Mouse (Mus musculus) liver, embryonic 15.5 days (tissue): ENCODE measurements around the gene Klf16. TPM values are rescaled to one million over a fixed set of nuclear protein-coding genes. Genes with fewer than 3 reads are reported as not detected.

ENCODE experiments used
- ATAC-seq: fragments of 200-750 bp; cut with Nextera tagmentation; 2 replicates; pipeline ENCODE4 v1.8.0; 2017; ENCODE audit warnings: moderate number of reproducible peaks, mild to moderate bottlenecking, moderate library complexity; ENCODE audit not compliant: insufficient read depth
- H3K27ac ChIP-seq: fragments of 300-500 bp; sonication (generic); replicated peaks from 2 replicates; pipeline ENCODE4 v1.5.1; 2015; ENCODE audit warnings: mild to moderate bottlenecking, inconsistent platforms
- H3K27me3 ChIP-seq: fragments of 300-500 bp; sonication (generic); 2 replicates; pipeline ENCODE4 v1.6.1; 2015; ENCODE audit warnings: mild to moderate bottlenecking, inconsistent platforms
- H3K36me3 ChIP-seq: fragments of 300-500 bp; sonication (generic); replicated peaks from 2 replicates; pipeline ENCODE4 v1.6.1; 2015; ENCODE audit warnings: moderate library complexity, mild to moderate bottlenecking, inconsistent platforms
- H3K4me1 ChIP-seq: fragments of 300-500 bp; sonication (generic); replicated peaks from 2 replicates; pipeline ENCODE4 v1.6.1; 2015; ENCODE audit warnings: inconsistent platforms
- H3K4me2 ChIP-seq: fragments of 300-500 bp; sonication (generic); 2 replicates; pipeline ENCODE4 v1.6.1; 2015; ENCODE audit warnings: moderate library complexity, mild to moderate bottlenecking, inconsistent platforms
- H3K4me3 ChIP-seq: fragments of 300-500 bp; sonication (generic); replicated peaks from 2 replicates; pipeline ENCODE4 v1.5.1; 2015; ENCODE audit warnings: mild to moderate bottlenecking, inconsistent platforms
- H3K9ac ChIP-seq: fragments of 300-500 bp; sonication (generic); 2 replicates; pipeline ENCODE4 v1.6.1; 2015; ENCODE audit warnings: moderate library complexity, mild to moderate bottlenecking, inconsistent platforms
- H3K9me3 ChIP-seq: fragments of 300-500 bp; sonication (generic); replicated peaks from 2 replicates; pipeline ENCODE4 v1.6.1; 2016; ENCODE audit warnings: inconsistent platforms
- WGBS: fragments of 180-500 bp; shearing (Covaris S2); methylation state at CpG from one replicate; pipeline ENCODE4 v1.1.7; 2015; ENCODE audit warnings: mixed read lengths; ENCODE audit not compliant: insufficient replicate concordance; 5-methylcytosine and 5-hydroxymethylcytosine counted together
- polyA plus RNA-seq: library from polyadenylated mRNA; unstranded; fragments of >200 nt; fragmentation: Nextera tagmentation; extraction: Ambion mirVana; gene quantifications from 2 replicates; pipeline ENCODE4 v1.2.1, GENCODE M21; 2015

The Klf16 gene
- 11.7 and 12.1 TPM in 2 replicates for polyA plus RNA-seq

GRCm38 (mm10) chr10:80577195-80578130 is at the start of gene Klf16:
Gene Klf16, minus strand, starts transcription at chr10:80577321.
- ATAC-seq: peak; percentile 75
- H3K4me3 ChIP-seq: peak within 1 kb of the TSS; percentile 93
- H3K27ac ChIP-seq: peak within 1 kb of the TSS; percentile 97
- peaks cover 71% of the 10 kb centered on the region for H3K4me1 ChIP-seq
- under 1% methylated on average over 87 of the region's 97 CpGs for WGBS
- peak within 1 kb of the TSS; percentile 94 for H3K9ac ChIP-seq
- peaks cover 20% of the 10 kb centered on the region; the same call in 1 of the 2 replicates for H3K36me3 ChIP-seq
- no peaks in the 10 kb centered on the region for H3K27me3 ChIP-seq
- peak within 1 kb of the TSS; percentile 99 for H3K4me2 ChIP-seq
- no peaks in the 10 kb centered on the region for H3K9me3 ChIP-seq

- ATAC-seq: no peak
Observed at GRCm38 (mm10) chr10:80625764-80626163, 48.6 kb upstream of the Klf16 start.

DNA sequence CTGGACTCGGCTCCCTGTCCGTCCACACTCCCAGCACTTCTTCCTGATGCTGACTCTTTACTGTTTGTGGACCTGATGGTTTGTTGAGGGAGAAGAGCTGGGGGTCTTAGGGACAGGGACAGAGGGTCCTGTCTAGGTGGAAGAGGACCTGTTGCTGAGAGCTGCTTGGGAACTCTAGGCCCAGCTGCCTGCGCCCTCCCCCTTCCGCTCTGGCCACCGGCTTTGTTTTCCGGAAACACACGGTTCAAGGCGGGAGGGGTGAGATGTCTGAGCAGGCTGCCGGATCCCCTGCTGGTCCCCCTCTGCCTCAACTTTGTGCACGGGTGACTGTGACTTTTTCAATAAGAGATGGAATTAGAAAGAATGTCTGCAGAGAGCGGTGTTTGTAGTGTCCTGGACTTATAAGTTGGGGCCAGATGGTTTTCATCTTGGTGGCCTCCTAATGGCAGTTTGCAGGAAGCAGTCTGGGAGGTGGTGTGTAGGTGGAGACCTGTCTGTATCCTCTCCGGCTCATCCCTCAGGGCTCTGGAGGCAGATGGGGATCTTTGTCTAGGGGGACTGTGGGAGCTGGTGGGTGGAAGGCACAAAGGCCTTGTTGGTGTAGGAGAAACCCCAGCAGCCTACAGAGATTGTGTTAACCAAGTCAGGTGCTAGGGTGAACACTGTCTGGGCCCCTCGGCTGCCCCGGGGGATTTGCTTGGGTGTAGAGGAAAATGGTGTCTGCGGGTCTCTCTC is 46.5 kb upstream of the Klf16 start:
- ATAC-seq: no peak

More at GRCm38 (mm10) chr10:80625764-80626163, 48.6 kb upstream of the Klf16 start:
- Histone ChIP-seq H3K9ac (no peak overlapping the region), H3K27me3 (no peaks in the 10 kb centered on the region), H3K36me3 (no peaks in the 10 kb centered on the region; the same call in 1 of the 2 replicates), H3K4me2 (no peak overlapping the region), H3K4me1 (peaks cover 72% of the 10 kb centered on the region), H3K9me3 (no peaks in the 10 kb centered on the region), H3K27ac (0 out of 2 replicates have a peak overlapping the region, but pooled peaks have one; percentile 34), H3K4me3 (no peak overlapping the region)
- 73% methylated on average over 4 of the region's 4 CpGs for WGBS

GRCm38 (mm10) chr10:80622661-80623456 is 45.7 kb upstream of the Klf16 start, which contains the start of gene Csnk1g2:
Gene Csnk1g2, plus strand, starts transcription at chr10:80622838.
- Histone ChIP-seq H3K27me3 (no peaks in the 10 kb centered on the region), H3K4me2 (peak within 1 kb of the TSS; percentile 97), H3K27ac (peak within 1 kb of the TSS; percentile 99), H3K9me3 (no peaks in the 10 kb centered on the region), H3K9ac (peak within 1 kb of the TSS; percentile 88), H3K4me1 (peaks cover 73% of the 10 kb centered on the region), H3K4me3 (peak within 1 kb of the TSS; percentile 89), H3K36me3 (no peaks in the 10 kb centered on the region)
- WGBS: under 1% methylated on average over 85 of the region's 85 CpGs
- ATAC-seq: peak; percentile 3

More for the DNA sequence above, 46.5 kb upstream of the Klf16 start:
- H3K4me3 ChIP-seq: peak overlapping the region; percentile 89
- no peaks in the 10 kb centered on the region for H3K9me3 ChIP-seq
- no peaks in the 10 kb centered on the region for H3K27me3 ChIP-seq
- H3K4me2 ChIP-seq: peak overlapping the region; percentile 97
- no peaks in the 10 kb centered on the region for H3K36me3 ChIP-seq
- peak overlapping the region; percentile 88 for H3K9ac ChIP-seq
- 13% methylated on average over 15 of the region's 15 CpGs for WGBS
- peaks cover 80% of the 10 kb centered on the region for H3K4me1 ChIP-seq
- peak overlapping the region; percentile 99 for H3K27ac ChIP-seq

DNA sequence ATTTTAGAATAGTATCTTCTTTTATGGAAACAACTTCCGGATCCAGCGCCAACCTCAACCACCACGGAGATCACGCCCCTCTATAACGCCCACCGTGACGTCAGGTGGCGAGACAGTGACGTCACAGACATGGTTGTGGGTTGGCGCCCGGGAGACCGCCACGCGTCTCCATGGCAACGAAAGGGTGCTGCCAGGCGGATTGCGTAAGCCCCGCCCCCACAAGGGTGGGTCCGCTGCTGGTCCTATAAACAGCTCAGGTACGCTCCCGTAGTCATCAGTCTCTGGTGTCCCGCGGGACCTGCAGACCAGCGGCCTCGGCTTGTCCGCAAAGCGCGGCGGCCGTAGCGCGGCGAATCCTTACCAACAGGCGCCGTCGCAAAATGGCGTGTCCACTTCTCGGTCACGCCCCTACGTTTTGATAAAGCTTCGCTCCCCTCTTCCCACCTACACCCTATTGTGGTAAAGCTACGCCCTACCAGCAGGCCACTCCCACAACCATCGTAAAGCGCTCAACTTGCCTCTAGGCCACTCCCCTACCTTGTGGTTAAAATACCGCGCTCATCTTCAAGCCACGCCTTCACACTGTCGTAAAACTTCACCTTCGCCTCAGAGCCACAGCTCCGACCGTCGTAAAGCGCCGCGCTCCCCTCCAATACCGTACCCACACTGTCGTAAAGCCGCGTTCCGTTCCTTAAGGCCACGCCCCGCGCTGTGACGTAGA is 45.0 kb upstream of the Klf16 start:
- H3K9ac ChIP-seq: peak overlapping the region; percentile 41
- H3K9me3 ChIP-seq: no peaks in the 10 kb centered on the region
- peak overlapping the region; percentile 99 for H3K27ac ChIP-seq
- H3K27me3 ChIP-seq: no peaks in the 10 kb centered on the region
- H3K4me1 ChIP-seq: peaks cover 71% of the 10 kb centered on the region
- peak overlapping the region; percentile 97 for H3K4me2 ChIP-seq
- peak overlapping the region; percentile 89 for H3K4me3 ChIP-seq
- peak; percentile 90 for ATAC-seq
- H3K36me3 ChIP-seq: no peaks in the 10 kb centered on the region
- under 1% methylated on average over 64 of the region's 64 CpGs for WGBS

GRCm38 (mm10) chr10:80621690-80621939 is 44.5 kb upstream of the Klf16 start:
- no peaks in the 10 kb centered on the region for H3K27me3 ChIP-seq
- H3K9me3 ChIP-seq: no peaks in the 10 kb centered on the region
- H3K36me3 ChIP-seq: no peaks in the 10 kb centered on the region
- WGBS: 1% methylated on average over 9 of the region's 9 CpGs
- H3K4me1 ChIP-seq: peaks cover 73% of the 10 kb centered on the region
- ATAC-seq: no peak
- H3K9ac ChIP-seq: peak overlapping the region; percentile 41
- peak overlapping the region; percentile 99 for H3K27ac ChIP-seq
- H3K4me2 ChIP-seq: peak overlapping the region; percentile 97
- H3K4me3 ChIP-seq: peak overlapping the region; percentile 89

DNA sequence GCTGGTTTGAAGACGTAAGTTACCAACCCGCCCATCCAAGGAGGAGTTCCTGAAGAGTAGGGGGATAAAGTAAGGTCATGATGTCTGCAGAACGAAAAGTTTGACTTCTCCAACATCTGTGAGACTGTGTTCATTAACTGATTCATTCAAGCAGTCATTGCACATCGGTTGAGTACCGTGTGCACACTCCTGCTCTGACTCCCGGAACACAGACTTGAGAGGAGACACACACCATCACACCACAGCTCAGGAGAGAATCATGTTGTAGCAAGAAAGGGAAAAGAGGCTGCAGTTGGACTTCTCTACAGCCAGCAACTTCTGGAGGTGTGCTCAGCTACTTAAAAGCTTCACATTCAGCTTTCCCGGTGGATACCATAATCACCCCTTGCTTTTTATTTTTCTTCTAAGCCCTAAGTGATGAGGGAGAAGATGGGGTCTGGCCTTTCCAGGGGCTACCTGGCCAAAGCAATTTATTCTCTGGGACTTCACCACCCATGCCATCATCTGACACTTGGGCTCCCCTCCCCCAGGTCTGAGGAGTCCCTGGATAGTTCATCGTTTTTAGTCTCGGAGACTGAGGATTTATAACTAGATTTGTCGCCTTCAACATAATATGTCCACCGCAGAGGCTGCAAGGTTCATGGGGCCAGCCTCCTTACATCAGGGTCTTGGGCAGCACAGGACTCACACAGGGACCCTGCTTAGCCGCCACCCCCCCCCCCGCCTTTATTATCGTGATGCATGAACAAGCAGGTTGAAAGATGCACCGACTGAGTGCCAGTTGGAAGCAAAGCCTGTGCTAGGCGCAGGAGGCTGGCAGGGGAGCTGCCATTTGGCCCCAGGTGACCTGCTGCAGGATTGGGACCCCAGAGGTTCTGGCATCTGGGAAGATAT is 43.9 kb upstream of the Klf16 start:
- no peaks in the 10 kb centered on the region for H3K36me3 ChIP-seq
- ATAC-seq: no peak
- peak overlapping the region; percentile 41 for H3K9ac ChIP-seq
- peaks cover 67% of the 10 kb centered on the region for H3K4me1 ChIP-seq
- H3K27ac ChIP-seq: peak overlapping the region; percentile 99
- no peaks in the 10 kb centered on the region for H3K27me3 ChIP-seq
- peak overlapping the region; percentile 89 for H3K4me3 ChIP-seq
- H3K4me2 ChIP-seq: peak overlapping the region; percentile 97
- 59% methylated on average over 16 of the region's 16 CpGs for WGBS
- H3K9me3 ChIP-seq: no peaks in the 10 kb centered on the region

DNA sequence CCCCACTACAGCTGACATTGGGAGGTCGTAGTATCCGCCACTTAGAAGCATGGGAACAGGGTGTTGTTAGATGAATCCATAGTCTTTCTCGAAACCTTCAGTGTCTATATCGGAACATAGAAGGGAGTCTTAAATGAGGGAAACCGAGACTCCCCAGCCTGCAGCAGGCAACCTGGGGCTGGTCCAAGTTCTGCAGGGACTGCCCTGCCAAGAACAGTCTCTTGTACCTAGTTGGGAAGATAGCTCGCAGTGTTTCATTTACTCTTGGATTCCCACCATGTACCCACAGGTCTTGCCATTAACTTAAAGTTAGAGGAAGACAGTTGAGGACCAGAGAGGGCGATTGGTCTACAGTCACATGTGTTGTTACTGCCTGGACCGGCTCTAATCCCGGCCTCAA is 43.2 kb upstream of the Klf16 start:
- Histone ChIP-seq H3K27ac (peak overlapping the region; percentile 99), H3K36me3 (peaks cover 6% of the 10 kb centered on the region; the same call in 1 of the 2 replicates), H3K27me3 (no peaks in the 10 kb centered on the region), H3K4me1 (peaks cover 63% of the 10 kb centered on the region), H3K9me3 (no peaks in the 10 kb centered on the region), H3K9ac (no peak overlapping the region), H3K4me2 (no peak overlapping the region), H3K4me3 (no peak overlapping the region)
- 80% methylated on average over 9 of the region's 9 CpGs for WGBS
- no peak for ATAC-seq

DNA sequence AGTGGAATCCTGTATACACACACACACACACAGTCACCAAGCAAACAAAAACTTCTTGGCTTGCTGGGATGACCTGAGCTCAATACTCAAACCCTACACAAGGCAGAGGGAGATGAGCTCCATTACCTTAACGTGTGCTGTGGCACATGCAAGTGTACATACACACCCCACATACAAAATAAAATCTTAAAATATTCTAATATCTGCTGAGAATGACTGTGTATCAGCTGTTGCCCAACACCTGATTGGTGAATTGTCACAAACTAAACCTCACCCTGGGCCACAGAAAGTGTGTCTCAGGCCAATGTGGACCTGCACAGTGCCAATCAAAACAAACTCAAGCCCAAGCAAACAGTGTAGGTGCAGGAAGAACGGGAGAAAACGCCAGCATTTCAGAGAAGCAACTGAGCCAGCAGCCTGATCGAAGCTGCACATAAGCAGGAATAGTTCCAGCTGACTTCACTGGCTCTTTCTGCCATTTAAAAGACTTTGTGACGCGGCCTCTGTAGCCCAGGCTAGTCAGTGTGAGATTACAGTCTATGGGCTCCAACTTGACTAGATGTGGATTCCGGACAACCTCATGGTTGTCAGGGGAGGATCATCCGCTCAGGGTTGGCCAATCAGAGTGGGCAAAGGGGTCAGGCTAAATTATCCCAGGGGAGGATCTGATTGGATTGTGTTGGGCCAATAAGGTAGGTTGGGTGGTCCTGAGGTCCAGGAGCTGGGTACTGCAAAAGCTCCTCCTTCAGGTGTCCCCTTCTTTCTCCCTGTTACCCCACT is 42.5 kb upstream of the Klf16 start:
- no peaks in the 10 kb centered on the region for H3K9me3 ChIP-seq
- no peak overlapping the region for H3K4me3 ChIP-seq
- ATAC-seq: no peak
- H3K4me1 ChIP-seq: peaks cover 56% of the 10 kb centered on the region
- H3K27ac ChIP-seq: peak overlapping the region; percentile 99; the same call in 1 of the 2 replicates
- no peak overlapping the region for H3K4me2 ChIP-seq
- WGBS: 62% methylated on average over 8 of the region's 8 CpGs
- peaks cover 13% of the 10 kb centered on the region for H3K36me3 ChIP-seq
- no peak overlapping the region for H3K9ac ChIP-seq
- no peaks in the 10 kb centered on the region for H3K27me3 ChIP-seq
